Comparison of ENCODE assay signal across 12 mouse cellular contexts in genomic region chr4:64521883-64522282, GRCm38 (mm10).
DNase-seq lines count a peak whose midpoint lies in the region; ATAC-seq and TF ChIP-seq lines count a peak whose summit lies in the region.
"Had no signal": no experiment of that assay in that cellular context is flagged by ENCODE, and none has a peak within 500 bp of the region (broad histone marks: within the 10 kb centered on the region; RNA-seq: fewer than 3 reads in every experiment).

No protein-coding gene starts in this region.

- no peak for TF ChIP-seq EP300 in heart, postnatal 0 days (IDR thresholded peaks at IDR 0.05; ENCODE audit: low read depth)
- no peak for TF ChIP-seq EP300 in lung, postnatal 0 days (IDR thresholded peaks at IDR 0.05)

- no peak overlapping the region for H3K4me3 ChIP-seq in heart, postnatal 0 days (ENCODE audit: low read depth, low read length)
- no peak overlapping the region for H3K4me3 ChIP-seq in lung, postnatal 0 days (ENCODE audit: low read depth, low read length)
- H3K4me3 ChIP-seq: heart, embryonic 15.5 days had no signal

- H3K27ac ChIP-seq in heart, postnatal 0 days (ENCODE audit: low read depth) = no peak overlapping the region
- no peak overlapping the region for H3K27ac ChIP-seq in lung, postnatal 0 days (ENCODE audit: low read length)
- H3K27ac ChIP-seq: heart, embryonic 15.5 days had no signal

- no peaks in the 10 kb centered on the region for H3K4me1 ChIP-seq in heart, postnatal 0 days (ENCODE audit: control insufficient read depth, insufficient read depth)
- no peaks in the 10 kb centered on the region for H3K4me1 ChIP-seq in lung, postnatal 0 days (ENCODE audit: insufficient read depth, low read depth, low read length)
- H3K4me1 ChIP-seq: heart, embryonic 15.5 days had no signal

- no peaks in the 10 kb centered on the region for H3K36me3 ChIP-seq in heart, postnatal 0 days (replicated peaks; ENCODE audit: control insufficient read depth, insufficient read depth, low read length)
- H3K36me3 ChIP-seq in lung, postnatal 0 days (ENCODE audit: insufficient read depth, low read length) = no peaks in the 10 kb centered on the region
- H3K36me3 ChIP-seq: heart, embryonic 15.5 days had no signal

- no peak for DNase-seq in heart, postnatal 0 days (ENCODE audit: low spot score)
- DNase-seq in heart, postnatal 25 days (ENCODE audit: low spot score) = no peak
- DNase-seq in lung, postnatal 0 days (ENCODE audit: low spot score) = peak; percentile 41
- no peak for DNase-seq in lung, adult 18-20 months
- peak; percentile 13 for DNase-seq in R1 (ENCODE audit: low read depth, low spot score)
- peak; percentile 54 for DNase-seq in retina, embryonic 14.5 days (ENCODE audit: low spot score)
- no peak for DNase-seq in gastrocnemius, adult 8-10 months (ENCODE audit: low spot score in 2 of 2)
- no peak for DNase-seq in kidney, postnatal 14 days
- DNase-seq: cerebellum, adult 18-20 months; gastrocnemius, postnatal 10 days; kidney, adult 8-10 months had no signal

- no peaks in the 10 kb centered on the region for H3K9me3 ChIP-seq in heart, postnatal 0 days (replicated peaks; ENCODE audit: control insufficient read depth, low read length)
- no peaks in the 10 kb centered on the region for H3K9me3 ChIP-seq in lung, postnatal 0 days (ENCODE audit: low read length)
- H3K9me3 ChIP-seq: heart, embryonic 15.5 days had no signal

- no peak for ATAC-seq in heart, postnatal 0 days (ENCODE audit: insufficient read depth, low read depth)
- no peak for ATAC-seq in lung, postnatal 0 days

- intact Hi-C loops in heart, postnatal 25 days (cut with DNase I) = loop anchor here (5.0 kb wide), 1 partner anchor 1070 kb away; no protein-coding TSS in a partner anchor

- TF ChIP-seq CTCF in heart, postnatal 0 days (IDR thresholded peaks at IDR 0.05; ENCODE audit: low read depth) = peak; percentile 57
- TF ChIP-seq CTCF in lung, postnatal 0 days (IDR thresholded peaks at IDR 0.05) = peak; percentile 55

- H3K9ac ChIP-seq in heart, postnatal 0 days (replicated peaks; ENCODE audit: low read depth, low read length) = no peak overlapping the region
- no peak overlapping the region for H3K9ac ChIP-seq in lung, postnatal 0 days (replicated peaks; ENCODE audit: low read depth)
- H3K9ac ChIP-seq: heart, embryonic 15.5 days had no signal

- H3K4me2 ChIP-seq in heart, postnatal 0 days (ENCODE audit: low read depth, low read length) = no peak overlapping the region
- H3K4me2 ChIP-seq in lung, postnatal 0 days (replicated peaks; ENCODE audit: low read depth, low read length) = no peak overlapping the region
- H3K4me2 ChIP-seq: heart, embryonic 15.5 days had no signal

- no peaks in the 10 kb centered on the region for H3K27me3 ChIP-seq in heart, postnatal 0 days (ENCODE audit: control insufficient read depth, insufficient read depth, low read length)
- no peaks in the 10 kb centered on the region for H3K27me3 ChIP-seq in lung, postnatal 0 days (replicated peaks; ENCODE audit: insufficient read depth, low read length)
- H3K27me3 ChIP-seq: heart, embryonic 15.5 days had no signal

Comparison
In these comparisons a context has a peak if more than half of its experiments do, and no peak if none do; other contexts are left out.
1. DNase-seq: peak in lung, postnatal 0 days (single experiment), R1 (single experiment) and retina, embryonic 14.5 days (single experiment); none in heart, postnatal 0 days (single experiment), heart, postnatal 25 days (single experiment), lung, adult 18-20 months (0 of 2), gastrocnemius, adult 8-10 months (0 of 2) and kidney, postnatal 14 days (single experiment).